Mouse (Mus musculus) heart, adult 2 months (tissue): ENCODE measurements around the gene Slc25a21.

ENCODE experiments used
- CTCF ChIP-seq: fragments of 200-600 bp; IDR thresholded peaks from 2 replicates; pipeline ENCODE4 v1.8.1; 2022; ENCODE audit warnings: antibody characterized with exemption, mild to moderate bottlenecking, moderate library complexity
- EP300 ChIP-seq: fragments of 200-500 bp; IDR thresholded peaks from 2 replicates; pipeline ENCODE4 v1.6.1; 2011; ENCODE audit warnings: low read depth, low read length, control low read depth; ENCODE audit not compliant: insufficient read depth

- TF ChIP-seq CTCF (no peak), EP300 (no peak)
Measured at GRCm38 (mm10) chr12:56905652-56906305, 291.5 kb downstream of the Slc25a21 start.
